Mouse (Mus musculus) lung, adult 18-20 months (tissue): Measurements from ENCODE around the gene Frmpd2.
A peak's percentile ranks its signal among the peaks of the same experiment; 100 is the strongest.
"Not testable (repeated sequence)": the region's sequence is repeated elsewhere in the genome, so short reads cannot be mapped to it uniquely, and the experiment has no call there.

Experiments
- DNase-seq, 2 experiments: peaks; one replicate each; pipeline ENCODE4 v3.0.0; 2022; ENCODE audit warnings: mixed read lengths in 2 of 2

Frmpd2 gene

DNA sequence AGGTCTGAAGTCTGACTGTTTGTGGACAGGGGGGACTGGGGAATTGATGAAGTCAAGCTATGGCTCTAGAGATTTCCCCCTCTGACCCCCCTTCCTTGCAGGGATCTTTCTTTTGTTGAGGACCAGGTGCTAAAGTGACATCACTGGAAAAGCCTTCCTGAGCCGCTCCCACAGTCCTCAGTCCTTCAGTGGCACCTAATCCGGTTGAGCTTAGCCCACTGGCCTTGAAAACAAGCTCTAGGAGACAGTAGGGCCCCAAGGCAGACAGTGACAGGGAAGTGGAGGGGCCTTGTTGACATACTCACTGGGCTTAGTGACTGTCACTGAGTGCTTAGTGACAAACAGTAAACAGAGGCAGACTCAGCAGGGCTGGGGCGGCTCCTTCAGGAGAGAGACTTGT is at the start of gene Frmpd2:
Gene Frmpd2, plus strand, starts transcription at position 366 of the 400 bp plus-strand sequence.
- no peak for DNase-seq

DNA sequence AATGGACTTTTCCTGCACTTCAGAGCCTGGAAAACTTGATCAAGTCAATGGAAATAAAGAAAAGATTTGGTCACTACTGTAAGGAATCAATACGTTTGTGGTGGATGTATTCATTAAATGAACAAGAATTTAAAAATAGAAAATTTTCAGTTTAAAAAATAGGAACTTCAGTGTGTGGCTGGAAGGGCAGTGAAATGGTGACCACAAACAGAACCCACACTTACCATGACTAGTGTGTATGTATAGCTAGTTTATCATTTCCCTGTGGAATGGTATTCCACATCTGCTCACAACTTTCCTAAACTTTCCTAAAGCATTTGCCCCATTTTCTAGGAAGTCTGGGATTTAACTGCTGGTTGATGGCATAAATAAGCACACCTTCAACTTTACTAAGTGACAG is 48.5 kb upstream of the Frmpd2 start:
- no peak for DNase-seq

DNA sequence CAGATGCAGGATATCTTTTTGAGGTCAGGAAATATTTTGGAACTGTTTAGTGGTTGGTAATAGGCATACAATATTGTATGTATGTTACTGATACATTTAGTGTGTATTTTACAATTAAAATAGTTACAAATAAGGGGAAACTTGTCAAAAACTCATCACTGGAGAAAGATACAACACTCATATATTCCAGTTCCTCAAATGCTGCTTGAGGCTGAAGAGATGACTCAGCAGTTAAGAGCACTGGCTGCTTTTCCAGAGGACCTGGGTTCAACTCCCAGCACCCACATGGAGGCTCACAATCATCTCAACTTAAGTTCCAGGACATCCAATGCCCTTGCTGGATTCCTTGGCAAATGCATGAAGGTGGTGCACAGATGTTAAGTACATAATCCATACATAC is 47.4 kb upstream of the Frmpd2 start:
- no peak for DNase-seq

DNA sequence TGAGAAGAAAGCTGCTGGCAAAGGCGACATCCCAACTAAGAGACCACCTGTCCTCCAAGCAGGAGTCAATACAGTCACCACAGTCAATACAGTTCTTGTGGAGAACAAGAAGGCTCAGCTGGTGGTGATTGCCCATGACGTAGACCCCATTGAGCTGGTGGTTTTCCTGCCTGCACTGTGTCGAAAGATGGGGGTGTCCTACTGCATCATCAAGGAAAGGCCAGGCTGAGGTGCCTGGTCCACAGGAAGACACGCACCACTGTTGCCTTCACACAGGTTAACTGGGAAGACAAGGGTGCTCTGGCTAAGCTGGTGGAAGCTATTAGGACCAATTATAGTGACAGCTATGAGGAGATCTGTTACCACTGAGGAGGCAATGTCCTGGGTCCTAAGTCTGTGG is 39.0 kb upstream of the Frmpd2 start:
- DNase-seq, result not testable (repeated sequence)

GRCm38 (mm10) chr14:33443780-33444179 is 27.7 kb upstream of the Frmpd2 start:
- no peak for DNase-seq

DNA sequence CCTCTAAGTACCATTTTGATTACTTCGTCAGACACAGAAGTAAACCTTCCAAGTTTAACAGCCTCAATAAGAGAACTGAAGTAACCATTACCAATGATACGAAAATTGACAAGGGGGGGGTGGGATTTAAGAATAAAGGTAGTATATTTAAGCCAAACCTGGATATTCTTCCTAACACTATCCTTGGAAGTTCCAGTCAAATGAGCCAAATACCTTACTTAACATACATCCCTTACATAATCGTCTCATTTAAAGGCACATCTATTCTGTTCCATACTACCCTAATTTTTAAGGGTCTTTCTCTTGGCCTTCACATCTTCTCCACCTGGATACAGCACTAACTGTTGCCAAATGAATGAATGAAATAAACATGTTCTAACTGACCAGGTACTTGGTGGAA is 25.5 kb upstream of the Frmpd2 start:
- DNase-seq, result no peak

DNA sequence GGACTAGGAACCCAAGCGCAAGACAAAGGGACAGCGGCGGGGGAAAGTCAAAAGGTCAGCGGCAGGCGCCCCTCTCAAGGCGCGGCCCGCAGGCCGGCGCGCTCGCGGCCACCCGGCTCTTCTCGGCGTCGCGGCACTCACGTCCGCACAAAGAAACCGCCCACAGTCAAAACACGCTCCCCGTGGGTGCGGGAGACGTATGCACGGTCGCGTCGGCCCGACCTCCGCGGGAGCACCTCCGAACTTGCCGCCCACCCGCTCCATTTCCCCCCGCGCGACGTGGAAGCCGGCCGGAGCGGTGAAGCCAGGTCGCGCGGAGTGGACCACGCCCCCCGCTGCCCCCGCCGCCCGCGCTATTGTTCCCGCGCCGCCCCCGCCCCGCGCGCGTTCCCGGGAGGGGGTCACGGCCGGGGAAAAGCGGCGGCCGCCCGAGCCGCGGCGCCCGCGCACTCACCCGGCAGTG is 24.9 kb upstream of the Frmpd2 start:
- no peak for DNase-seq

DNA sequence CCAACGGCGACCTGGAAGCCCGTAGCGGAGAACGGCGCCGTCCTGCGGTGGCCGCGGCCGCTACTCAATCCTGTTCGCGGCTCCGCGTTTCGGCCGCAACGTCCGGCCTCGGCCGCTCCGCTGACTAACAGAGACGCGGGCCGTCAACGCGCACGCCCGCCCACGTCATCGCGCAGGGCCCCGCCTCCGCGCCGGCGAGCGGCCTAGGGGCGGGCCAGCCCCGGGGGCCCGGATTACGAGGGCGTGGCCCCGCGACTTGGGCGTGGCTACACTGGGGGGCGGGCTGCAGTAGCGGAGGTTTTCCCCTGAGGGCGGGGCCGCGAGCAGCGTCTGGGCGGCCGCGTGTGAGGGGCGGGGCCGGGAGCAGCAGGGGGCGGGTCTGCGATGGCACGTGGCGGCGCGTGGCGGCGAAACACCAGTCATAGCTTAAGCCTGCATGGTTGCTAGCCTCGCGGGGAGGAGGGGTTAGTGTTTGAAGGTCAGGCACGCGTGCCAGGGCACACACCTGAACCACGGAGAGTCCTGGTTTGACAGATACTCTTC is 24.4 kb upstream of the Frmpd2 start, which contains the start of gene Mapk8:
Gene Mapk8, minus strand, starts transcription at position 132 of the 543 bp plus-strand sequence.
- peak; percentile 96 to 97 for DNase-seq

- DNase-seq, result no peak
Observed at GRCm38 (mm10) chr14:33448276-33448675, 23.2 kb upstream of the Frmpd2 start.

- no peak for DNase-seq
Observed at GRCm38 (mm10) chr14:33449296-33449840, 22.1 kb upstream of the Frmpd2 start.

DNA sequence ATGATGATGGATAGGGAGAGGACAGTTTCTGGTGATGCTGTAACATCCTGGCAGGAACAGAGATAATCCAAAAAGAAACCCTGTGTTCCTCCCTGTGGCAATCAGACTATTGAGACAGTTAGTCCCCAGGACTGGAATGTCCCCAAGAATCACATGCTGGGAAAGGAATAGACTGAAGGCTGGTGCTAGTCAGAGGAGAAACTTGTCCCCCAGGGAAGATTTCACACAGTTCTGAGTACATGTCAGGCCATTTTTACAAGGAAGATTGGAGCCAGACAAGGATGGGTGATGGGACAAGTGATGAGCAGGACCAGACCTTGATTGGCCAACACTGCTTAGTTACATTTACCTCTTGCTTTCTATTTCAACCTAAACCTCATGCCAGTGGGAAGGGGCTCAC is 21.2 kb upstream of the Frmpd2 start:
- no peak for DNase-seq

GRCm38 (mm10) chr14:33463658-33464057 is 7.8 kb upstream of the Frmpd2 start:
- no peak for DNase-seq

DNA sequence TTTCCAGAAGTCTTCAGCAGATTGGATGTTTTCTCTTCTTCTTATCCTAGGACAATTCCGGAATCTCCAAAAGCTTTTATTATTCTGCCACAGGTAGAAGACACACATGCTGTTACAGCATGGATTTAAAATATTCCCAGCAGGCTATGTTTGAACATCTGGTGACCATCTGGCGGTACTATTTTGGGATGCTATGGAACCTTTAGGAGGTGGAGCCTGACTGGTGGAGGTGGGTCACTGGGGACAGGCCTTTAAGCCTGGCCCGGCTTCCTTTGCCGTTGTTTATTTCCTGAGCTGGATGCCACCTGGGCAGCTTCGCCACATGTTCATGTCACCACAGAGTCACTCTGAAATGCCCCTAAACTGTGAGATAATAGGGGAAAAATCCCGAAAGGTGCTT is 3.7 kb upstream of the Frmpd2 start:
- DNase-seq, result no peak

DNA sequence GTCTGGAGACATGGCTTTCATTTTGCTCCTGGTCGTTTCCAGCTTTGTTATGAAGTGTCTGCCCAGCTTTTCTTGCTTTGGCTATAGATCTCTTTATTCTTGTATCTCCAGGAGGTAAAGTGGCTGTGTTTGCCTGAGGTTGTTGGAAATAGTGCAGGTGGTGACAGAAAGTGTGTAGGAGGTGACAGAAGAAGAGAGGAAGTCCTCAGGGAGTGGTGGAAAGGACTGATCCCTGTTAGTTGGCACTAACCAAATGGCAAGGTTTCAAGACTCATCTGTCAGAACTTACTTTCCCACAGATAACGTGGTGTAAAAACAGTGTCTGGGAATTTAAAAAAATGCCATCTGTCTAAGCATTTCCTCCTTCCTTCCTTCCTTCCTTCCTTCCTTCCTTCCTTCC is 3.0 kb downstream of the Frmpd2 start:
- DNase-seq, result no peak

DNA sequence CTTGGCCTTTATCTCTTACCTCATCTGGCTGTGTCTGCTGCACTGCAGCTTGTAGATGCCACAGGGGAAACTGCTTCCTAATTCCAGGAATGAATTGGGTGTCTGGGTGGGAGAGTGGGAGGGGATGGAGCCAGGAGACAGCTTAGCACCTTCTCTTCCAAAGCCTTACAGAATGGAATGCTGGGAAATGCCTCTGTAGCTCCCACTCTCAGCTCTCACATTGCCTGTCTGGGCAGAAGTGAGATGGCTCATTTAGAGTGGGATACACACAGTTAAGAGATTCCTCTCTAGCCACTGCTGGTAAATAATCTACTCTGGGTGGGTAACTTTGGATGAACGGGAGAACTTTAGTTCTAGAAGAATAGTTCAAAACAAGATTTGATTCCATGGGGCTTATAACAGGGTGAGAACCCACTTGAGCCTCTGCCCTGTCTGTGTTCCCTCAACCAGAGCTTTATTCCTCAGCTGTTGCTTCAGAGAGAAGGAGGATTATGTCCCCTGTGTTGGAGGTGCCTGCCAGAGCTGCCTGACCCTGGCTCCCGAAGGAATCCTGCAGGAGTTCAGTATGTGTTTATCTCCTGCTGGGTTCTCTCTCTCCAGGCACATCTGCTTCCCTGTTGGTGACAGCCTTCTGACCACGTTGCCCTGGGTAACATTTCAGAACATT is 4.7 kb downstream of the Frmpd2 start:
- no peak for DNase-seq

DNA sequence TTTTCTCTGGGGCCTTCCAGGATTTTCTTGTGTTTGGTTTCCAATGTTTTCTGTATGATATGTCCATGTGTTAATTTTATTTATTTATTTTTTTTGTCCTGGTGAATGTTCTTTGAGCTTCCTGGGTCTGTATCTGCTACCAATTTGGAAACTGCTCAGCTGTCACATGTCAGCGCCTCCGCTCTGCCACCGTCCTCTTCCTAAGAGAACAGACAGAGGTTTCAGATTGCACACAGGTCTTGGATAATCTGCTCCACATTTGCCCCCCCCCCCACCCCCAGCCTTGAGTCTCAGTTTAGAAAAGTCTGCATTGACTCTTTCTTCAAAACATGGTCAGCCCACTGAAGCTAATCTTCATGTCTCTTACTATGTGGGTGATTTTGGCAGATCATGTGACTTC is 10.5 kb downstream of the Frmpd2 start:
- no peak for DNase-seq

DNA sequence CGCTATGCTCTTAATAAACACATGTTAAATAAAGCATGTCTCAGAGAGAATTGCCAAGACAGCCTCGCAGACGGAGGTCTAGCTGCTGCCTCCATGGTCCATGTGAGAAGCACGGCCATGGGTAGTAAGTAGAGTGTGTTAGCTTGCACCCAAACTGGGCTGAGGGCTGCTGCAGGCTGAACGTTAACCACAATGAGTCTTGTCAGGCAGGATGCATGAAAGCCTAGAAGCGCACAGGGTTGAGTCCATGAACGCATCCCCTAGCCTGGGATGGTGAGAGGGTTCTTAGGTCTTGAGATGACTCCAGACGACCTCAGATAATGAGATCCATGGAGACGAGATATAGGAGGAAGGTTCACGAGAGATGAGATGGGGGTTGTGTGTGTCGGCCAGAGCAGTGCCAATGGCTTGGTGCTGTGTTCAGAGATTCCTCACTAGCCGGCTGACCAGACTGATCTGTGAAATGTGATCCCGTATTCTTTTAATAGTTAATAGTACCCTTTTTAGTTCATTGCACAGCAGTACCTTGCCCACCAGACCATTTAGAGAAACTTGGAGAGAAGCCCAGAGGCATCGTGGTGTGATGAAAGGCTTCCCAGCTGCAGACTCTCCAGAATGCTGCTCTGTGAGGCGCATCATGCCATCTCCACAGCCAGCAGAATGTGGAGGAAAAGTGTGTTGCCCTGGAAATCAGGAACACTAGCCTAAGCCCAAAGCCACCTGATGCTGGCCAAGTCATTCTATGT is 16.5 kb downstream of the Frmpd2 start:
- peak in 1 of 2 experiments; percentile 21 for DNase-seq

GRCm38 (mm10) chr14:33495226-33495625 is 23.7 kb downstream of the Frmpd2 start:
- no peak for DNase-seq

DNA sequence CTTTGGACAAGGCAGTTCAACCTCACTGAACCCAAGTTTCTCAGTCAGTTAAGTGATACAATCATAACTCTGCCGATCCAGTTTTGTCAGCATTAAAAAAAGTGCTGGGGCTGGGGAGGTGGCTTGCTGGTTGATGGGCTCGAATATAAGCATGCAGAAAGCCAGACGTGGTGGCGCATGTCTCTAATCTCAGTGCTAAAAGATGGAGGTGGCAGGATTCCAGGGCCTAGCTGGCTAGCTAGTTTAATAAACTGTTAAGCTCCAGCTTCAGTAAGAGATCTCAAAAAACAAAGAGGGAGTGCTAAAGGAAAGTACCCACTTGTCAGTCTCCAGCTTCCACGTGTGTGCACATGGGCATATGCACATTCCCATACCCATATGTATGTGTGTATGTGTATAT is 25.9 kb downstream of the Frmpd2 start:
- no peak for DNase-seq

DNA sequence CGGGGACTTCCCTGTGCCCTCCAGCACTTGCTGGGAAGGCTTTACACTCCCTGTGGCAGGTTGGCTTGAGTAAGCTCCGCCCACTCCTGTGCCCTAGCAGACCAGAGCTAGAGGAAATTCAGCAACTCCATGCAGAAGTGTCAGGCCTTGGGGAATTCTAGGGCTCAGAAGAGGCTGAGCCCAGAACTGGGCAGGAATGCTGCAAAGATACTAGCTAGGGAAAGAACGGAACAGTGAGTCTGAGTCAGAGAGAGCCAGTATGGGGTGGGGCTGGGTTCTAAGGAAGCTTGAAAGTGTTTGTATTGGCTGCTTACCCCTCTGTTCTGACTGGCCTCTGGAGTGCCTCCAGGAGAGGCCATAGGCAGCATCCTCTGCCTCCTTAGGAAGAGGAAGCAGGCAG is 27.4 kb downstream of the Frmpd2 start:
- peak; percentile 13 to 24 for DNase-seq

DNA sequence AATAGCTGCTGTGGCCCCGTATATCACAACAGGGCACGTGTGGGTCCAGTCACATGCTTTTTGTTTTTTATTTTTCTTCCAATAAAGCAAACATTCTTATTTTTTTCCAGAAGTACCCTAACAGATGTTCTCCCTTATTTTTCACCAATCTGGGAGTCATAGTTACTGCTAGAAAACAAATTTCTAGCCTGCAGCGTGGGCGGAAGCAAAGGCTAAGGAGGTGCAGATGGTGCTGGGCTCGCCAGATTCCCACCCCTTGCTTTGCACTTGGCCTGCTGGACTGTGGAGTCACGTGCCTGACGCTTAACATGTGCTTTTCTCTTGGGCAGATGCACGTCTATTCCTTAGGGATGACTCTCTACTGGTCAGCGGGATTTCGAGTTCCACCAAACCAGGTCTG is 29.1 kb downstream of the Frmpd2 start:
- peak; percentile 36 to 47 for DNase-seq

GRCm38 (mm10) chr14:33503311-33503710 is 31.8 kb downstream of the Frmpd2 start:
- DNase-seq, result no peak

- DNase-seq, result no peak
Observed at GRCm38 (mm10) chr14:33506696-33507095, 35.2 kb downstream of the Frmpd2 start.

GRCm38 (mm10) chr14:33508660-33509059 is 37.2 kb downstream of the Frmpd2 start:
- no peak for DNase-seq
